In genomic region chr19:36736537-36736936, GRCm38 (mm10) we compare ENCODE assay signal across 7 mouse cellular contexts. TPM values are rescaled to one million over a fixed set of nuclear protein-coding genes. Genes with fewer than 3 reads are reported as not detected.
DNase-seq lines count a peak whose midpoint lies in the region; ATAC-seq and TF ChIP-seq lines count a peak whose summit lies in the region.

Gene Ppp1r3c (minus strand): TSS chr19:36736653.

- no peaks in the 10 kb centered on the region for H3K4me1 ChIP-seq in embryonic facial prominence, embryonic 11.5 days (ENCODE audit: control insufficient read depth, insufficient read depth, low read length)
- peaks cover 5% of the 10 kb centered on the region for H3K4me1 ChIP-seq in heart, adult 2 months (ENCODE audit: control insufficient read depth, insufficient read depth, low read length)
- no peaks in the 10 kb centered on the region for H3K4me1 ChIP-seq in kidney, adult 2 months (ENCODE audit: control insufficient read depth, insufficient read depth, low read length)
- H3K4me1 ChIP-seq in limb, embryonic 10.5 days, result peaks cover 3% of the 10 kb centered on the region; the same call in 1 of the 2 replicates
- peaks cover 6% of the 10 kb centered on the region; the same call in 1 of the 2 replicates for H3K4me1 ChIP-seq in midbrain, embryonic 12.5 days

- peak; percentile 82 to 86 for DNase-seq in adrenal gland, postnatal 4 days (ENCODE audit: low spot score in 2 of 2)
- peak; percentile 96 for DNase-seq in embryonic facial prominence, embryonic 11.5 days (ENCODE audit: low spot score)
- DNase-seq in heart, adult 2 months, result peak; percentile 93 to 97
- DNase-seq in kidney, adult 2 months, result peak; percentile 94
- DNase-seq in limb, embryonic 10.5 days (ENCODE audit: low spot score), result peak; percentile 94
- DNase-seq in spleen, postnatal 10 days (ENCODE audit: low spot score in 2 of 2), result peak; percentile 5 to 53

- H3K27me3 ChIP-seq in embryonic facial prominence, embryonic 11.5 days (ENCODE audit: control insufficient read depth, insufficient read depth, low read length), result no peaks in the 10 kb centered on the region
- no peaks in the 10 kb centered on the region for H3K27me3 ChIP-seq in heart, adult 2 months (ENCODE audit: control insufficient read depth, insufficient read depth, low read length)
- no peaks in the 10 kb centered on the region for H3K27me3 ChIP-seq in kidney, adult 2 months (replicated peaks; ENCODE audit: control insufficient read depth, insufficient read depth, low read length)
- H3K27me3 ChIP-seq in limb, embryonic 10.5 days (ENCODE audit: low read depth, poor library complexity, severe bottlenecking), result peaks cover 7% of the 10 kb centered on the region; the same call in 1 of the 2 replicates
- H3K27me3 ChIP-seq in midbrain, embryonic 12.5 days, result no peaks in the 10 kb centered on the region; the same call in 1 of the 2 replicates

- peak within 1 kb of the TSS; percentile 81 for H3K4me2 ChIP-seq in embryonic facial prominence, embryonic 11.5 days (ENCODE audit: low read depth, low read length)
- H3K4me2 ChIP-seq in midbrain, embryonic 12.5 days (replicated peaks), result peak within 1 kb of the TSS; percentile 64

- H3K36me3 ChIP-seq in embryonic facial prominence, embryonic 11.5 days (replicated peaks; ENCODE audit: control insufficient read depth, insufficient read depth, low read depth, low read length), result no peaks in the 10 kb centered on the region
- peaks cover 19% of the 10 kb centered on the region for H3K36me3 ChIP-seq in heart, adult 2 months (ENCODE audit: control insufficient read depth, insufficient read depth, low read length)
- H3K36me3 ChIP-seq in kidney, adult 2 months (ENCODE audit: control insufficient read depth, insufficient read depth, low read length), result no peaks in the 10 kb centered on the region
- no peaks in the 10 kb centered on the region for H3K36me3 ChIP-seq in limb, embryonic 10.5 days
- H3K36me3 ChIP-seq in midbrain, embryonic 12.5 days, result no peaks in the 10 kb centered on the region

- TF ChIP-seq POLR2A in heart, adult 2 months (IDR thresholded peaks at IDR 0.05; ENCODE audit: insufficient read depth, low read depth, low read length), result peak; percentile 100
- peak; percentile 67 for TF ChIP-seq POLR2A in kidney, adult 2 months (IDR thresholded peaks at IDR 0.05; ENCODE audit: low read depth, low read length)

- peak within 1 kb of the TSS; percentile 74 for H3K9ac ChIP-seq in embryonic facial prominence, embryonic 11.5 days (replicated peaks; ENCODE audit: low read length)
- peak within 1 kb of the TSS; percentile 72 for H3K9ac ChIP-seq in heart, adult 2 months (ENCODE audit: low read depth, low read length)
- H3K9ac ChIP-seq in midbrain, embryonic 12.5 days (replicated peaks), result peak within 1 kb of the TSS; percentile 59

- intact Hi-C loops in heart, adult 2 months (cut with DNase I), result loop anchor here (2.0 to 5.0 kb wide), 4 partner anchors 48 to 199 kb away; partner anchors contain the start of gene Hectd2

- peak; percentile 21; the same call in 1 of the 2 replicates for TF ChIP-seq CTCF in heart, adult 2 months (IDR thresholded peaks at IDR 0.05)
- TF ChIP-seq CTCF in kidney, adult 2 months (conservative IDR thresholded peaks at IDR 0.05; ENCODE audit: insufficient read depth, insufficient read length, low read depth, low read length), result no peak

- H3K4me3 ChIP-seq in embryonic facial prominence, embryonic 11.5 days (ENCODE audit: low read depth, low read length), result peak within 1 kb of the TSS; percentile 44
- peak within 1 kb of the TSS; percentile 74 for H3K4me3 ChIP-seq in heart, adult 2 months
- peak within 1 kb of the TSS; percentile 40 for H3K4me3 ChIP-seq in kidney, adult 2 months (ENCODE audit: insufficient read depth, low read depth, low read length)
- H3K4me3 ChIP-seq in limb, embryonic 10.5 days, result peak within 1 kb of the TSS; percentile 59
- peak within 1 kb of the TSS; percentile 52 for H3K4me3 ChIP-seq in midbrain, embryonic 12.5 days

- peak; percentile 99 for ATAC-seq in embryonic facial prominence, embryonic 11.5 days (replicated peaks; ENCODE audit: insufficient number of reproducible peaks, low FRiP score, low TSS enrichment, low read depth)
- peak; percentile 100 for ATAC-seq in midbrain, embryonic 12.5 days (ENCODE audit: low FRiP score, low read depth)

- peak; percentile 85 for TF ChIP-seq EP300 in heart, adult 2 months (IDR thresholded peaks at IDR 0.05; ENCODE audit: insufficient read depth, low read depth, low read length)

- H3K27ac ChIP-seq in embryonic facial prominence, embryonic 11.5 days (replicated peaks; ENCODE audit: low read depth, low read length), result peak within 1 kb of the TSS; percentile 70
- peak within 1 kb of the TSS; percentile 82 for H3K27ac ChIP-seq in heart, adult 2 months
- no peak within 1 kb of the TSS; the same call in 1 of the 2 replicates for H3K27ac ChIP-seq in kidney, adult 2 months (ENCODE audit: insufficient read depth, low read depth, low read length)
- peak within 1 kb of the TSS; percentile 87 for H3K27ac ChIP-seq in limb, embryonic 10.5 days
- peak within 1 kb of the TSS; percentile 55 for H3K27ac ChIP-seq in midbrain, embryonic 12.5 days (replicated peaks)

- 0% methylated on average over 33 of the region's 33 CpGs for WGBS in embryonic facial prominence, embryonic 11.5 days
- WGBS in heart, adult 2 months, result under 1% methylated on average over 33 of the region's 33 CpGs
- under 1% methylated on average over 33 of the region's 33 CpGs for WGBS in kidney, adult 2 months
- WGBS in limb, embryonic 10.5 days, result under 1% methylated on average over 33 of the region's 33 CpGs
- WGBS in midbrain, embryonic 12.5 days, result 0% methylated on average over 33 of the region's 33 CpGs

- no peaks in the 10 kb centered on the region for H3K9me3 ChIP-seq in embryonic facial prominence, embryonic 11.5 days (replicated peaks; ENCODE audit: control insufficient read depth, low read length)
- H3K9me3 ChIP-seq in limb, embryonic 10.5 days (replicated peaks), result no peaks in the 10 kb centered on the region
- H3K9me3 ChIP-seq in midbrain, embryonic 12.5 days, result no peaks in the 10 kb centered on the region

- no peaks in the 10 kb centered on the region; the same call in 1 of the 2 replicates for H3K79me2 ChIP-seq in heart, adult 2 months (replicated peaks; ENCODE audit: control insufficient read depth, insufficient read depth, low read length)

RNA-seq across cellular contexts. Expression of gene Ppp1r3c, which starts in this region (rescaled TPM):
- 10 to 100 TPM; 11.8 to 14.6 TPM for total RNA-seq in adrenal gland, postnatal 4 days (2021)
- polyA plus RNA-seq in embryonic facial prominence, embryonic 11.5 days (2014; fragmentation: Nextera tagmentation; extraction: Ambion mirVana), result 4.3 and 4.7 TPM in 2 replicates
- total RNA-seq in heart, adult 2 months (2021), result 100 to 1,000 TPM in 1 of 2 experiments, 10 to 100 TPM in 1; 90.4 to 152 TPM
- polyA plus RNA-seq in heart, adult 2 months (2012; rRNA removed), result 49.7 and 99.7 TPM in 2 replicates
- 3.0 and 4.6 TPM in 2 replicates for polyA plus RNA-seq in kidney, adult 2 months (2012; rRNA removed)
- 1.2 and 1.8 TPM in 2 replicates for polyA plus RNA-seq in limb, embryonic 10.5 days (2016; fragmentation: Nextera tagmentation; extraction: Ambion mirVana)
- 2.0 and 2.4 TPM in 2 replicates for polyA plus RNA-seq in midbrain, embryonic 12.5 days (2016; fragmentation: Nextera tagmentation; extraction: Ambion mirVana)

Comparison
In these comparisons a context has a peak if more than half of its experiments do, and no peak if none do; other contexts are left out.
1. RNA of gene Ppp1r3c (total RNA-seq): 90.4 to 152 TPM in heart, adult 2 months; 11.8 to 14.6 TPM in adrenal gland, postnatal 4 days; every median in the first group is over 4 times any median in the second.
2. DNase-seq: peak in every context shown above with its lines; median percentile 96 in embryonic facial prominence, embryonic 11.5 days; 95 in heart, adult 2 months; 94 in kidney, adult 2 months; 94 in limb, embryonic 10.5 days; 84 in adrenal gland, postnatal 4 days; 29 in spleen, postnatal 10 days.
3. Peak in every context shown above with its lines, with median percentiles within 50 percentile points of each other: H3K4me3 ChIP-seq and H3K9ac ChIP-seq.